Mouse (Mus musculus) small intestine, adult 2 months (tissue): ENCODE data around the gene Agrp.

Experiments
- CTCF ChIP-seq: fragments of 200-500 bp; IDR thresholded peaks from 2 replicates; pipeline ENCODE4 v1.5.1; 2012; ENCODE audit warnings: low read depth, mild to moderate bottlenecking, control low read depth, inconsistent platforms, low read length, moderate library complexity, mixed read lengths; ENCODE audit not compliant: insufficient replicate concordance, insufficient read length; ENCODE audit errors: extremely low read depth
- POLR2A ChIP-seq: fragments of 200-500 bp; IDR thresholded peaks from 2 replicates; pipeline ENCODE4 v1.6.1; 2012; ENCODE audit warnings: low read depth, mild to moderate bottlenecking, control low read depth, inconsistent platforms, low read length, moderate library complexity

GRCm38 (mm10) chr8:105565401-105565881, 71.8 kb downstream of the Agrp start:
- no peak for TF ChIP-seq CTCF
- no peak for TF ChIP-seq POLR2A
